Mouse (Mus musculus): ENCODE results near the gene Pttg1ip. TPM values are rescaled to one million over a fixed set of nuclear protein-coding genes. Genes with fewer than 3 reads are reported as not detected.

Pttg1ip gene
- total RNA-seq, 2 experiments from 2014 or later: 76.9 to 77.5 TPM

DNA sequence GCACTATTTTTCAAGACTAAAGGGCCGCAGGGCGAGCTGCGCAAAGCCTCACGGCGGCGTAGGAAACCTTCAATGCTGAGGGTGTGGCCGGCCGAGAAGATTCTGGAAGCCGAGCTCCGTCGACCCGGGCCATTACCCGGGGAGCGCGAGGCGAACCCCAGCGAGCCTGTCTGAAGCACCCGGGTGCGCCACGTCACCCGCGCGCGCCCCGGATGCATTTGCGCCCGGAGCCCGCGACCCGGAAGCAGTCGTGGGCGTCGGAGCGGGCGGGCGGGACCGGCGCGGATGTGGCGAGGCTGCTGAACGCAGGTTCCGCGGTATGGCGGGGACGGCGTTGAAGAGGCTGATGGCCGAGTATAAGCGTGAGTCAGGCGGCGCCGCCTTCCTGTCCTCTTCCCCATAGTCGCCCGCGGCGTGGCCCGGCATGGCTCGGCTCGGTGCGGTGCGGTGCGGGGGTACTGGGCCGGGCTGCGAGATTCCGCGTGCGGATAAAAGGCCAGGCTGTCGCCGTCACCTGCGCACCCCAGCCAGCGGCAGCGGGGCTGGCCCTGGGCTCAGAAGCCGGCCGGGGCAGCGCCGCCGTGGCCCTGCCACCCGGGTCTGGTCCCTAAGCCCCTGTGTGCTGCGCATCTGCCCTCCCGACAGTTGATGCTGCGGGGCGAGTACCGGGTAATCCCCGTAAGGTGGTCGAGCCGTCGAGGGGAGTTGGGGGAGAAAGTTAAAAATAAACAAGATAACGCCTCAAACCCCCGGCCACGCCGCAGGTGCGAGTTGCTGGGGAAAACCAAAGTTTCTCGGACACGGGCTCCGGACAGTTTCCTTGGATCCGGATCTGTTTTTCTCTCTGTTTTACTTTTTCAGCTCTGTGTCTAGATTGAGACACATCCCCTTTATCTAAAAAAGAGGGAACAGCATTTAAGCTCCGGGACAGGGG lies 40.8 kb downstream of the Pttg1ip start, which contains the start of gene Ube2g2:
Gene Ube2g2 (plus strand): TSS at position 221 of the 934 bp plus-strand sequence.
- DNase-seq (ENCODE audit: low spot score in 2 of 2): peak; percentile 88 to 93
- Histone ChIP-seq H3K27ac (peak within 1 kb of the TSS; percentile 96), H3K4me3 (peak within 1 kb of the TSS; percentile 82)
- no peak for TF ChIP-seq CTCF (conservative IDR thresholded peaks at IDR 0.05)

DNA sequence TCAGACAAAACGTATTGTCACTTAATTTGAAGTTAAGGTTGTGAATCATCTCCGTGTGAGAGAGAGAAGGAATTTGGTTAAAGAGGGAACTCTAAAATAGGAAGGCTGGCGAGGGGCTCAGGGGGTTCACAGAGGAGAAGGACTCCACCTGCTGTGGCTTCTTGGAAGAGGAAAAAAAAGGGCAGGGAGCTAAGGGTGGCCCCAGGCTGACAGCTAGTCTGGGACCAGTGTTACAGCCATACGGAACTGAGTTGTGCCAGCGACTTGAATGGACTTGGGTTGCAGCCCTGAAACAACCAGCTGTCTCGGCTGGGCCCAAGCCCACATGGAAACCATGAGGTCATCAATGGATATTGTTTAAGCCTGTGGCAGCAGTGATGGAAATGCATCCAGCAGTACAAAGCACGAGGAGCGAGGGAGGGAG lies 41.6 kb downstream of the Pttg1ip start:
- Histone ChIP-seq H3K27ac (peak overlapping the region; percentile 96), H3K4me3 (peak overlapping the region; percentile 82)
- peak; percentile 17; the same call in 1 of the 2 replicates for TF ChIP-seq CTCF (conservative IDR thresholded peaks at IDR 0.05)
- DNase-seq (ENCODE audit: low spot score in 2 of 2): peak in 1 of 2 experiments; percentile 53

DNA sequence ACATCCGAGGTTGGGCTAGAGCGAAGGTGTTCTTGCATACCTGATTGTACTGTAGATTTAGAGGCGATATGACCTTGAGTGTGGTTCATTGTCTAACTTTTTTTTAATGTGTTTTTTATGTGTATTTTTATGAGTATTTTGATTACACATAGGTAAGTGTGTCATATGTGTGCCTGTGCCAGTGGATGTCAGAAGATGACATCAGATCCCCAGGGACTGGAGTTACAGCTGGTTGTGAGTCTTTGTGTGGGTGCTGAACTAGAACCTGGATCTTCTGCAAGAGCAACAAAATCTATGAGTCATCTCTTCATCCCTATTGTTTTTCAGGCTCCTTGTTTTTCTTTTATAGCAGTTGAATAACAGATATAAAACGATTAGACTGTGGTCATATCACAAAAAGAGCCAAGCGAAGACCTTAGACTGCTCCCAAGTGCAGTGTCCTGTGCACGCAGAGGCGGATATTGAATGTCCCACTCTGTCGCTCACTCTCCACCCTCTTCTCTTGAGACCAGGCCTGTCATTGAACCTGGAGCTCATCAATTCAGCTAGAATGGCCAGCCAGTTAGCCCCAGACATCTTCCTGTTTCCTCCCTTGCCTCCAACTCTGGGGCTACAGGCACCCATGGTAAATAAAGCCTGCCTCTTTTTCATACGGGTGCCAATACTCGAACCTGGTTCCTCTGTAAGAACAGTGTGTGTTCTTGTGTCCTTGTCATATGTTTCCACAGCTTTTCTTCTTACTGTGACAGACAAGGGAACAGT lies 42.3 kb downstream of the Pttg1ip start:
- no peak for TF ChIP-seq CTCF (conservative IDR thresholded peaks at IDR 0.05)
- H3K4me3 ChIP-seq: peak overlapping the region; percentile 82
- DNase-seq (ENCODE audit: low spot score in 2 of 2): no peak
- peak overlapping the region; percentile 96 for H3K27ac ChIP-seq

DNA sequence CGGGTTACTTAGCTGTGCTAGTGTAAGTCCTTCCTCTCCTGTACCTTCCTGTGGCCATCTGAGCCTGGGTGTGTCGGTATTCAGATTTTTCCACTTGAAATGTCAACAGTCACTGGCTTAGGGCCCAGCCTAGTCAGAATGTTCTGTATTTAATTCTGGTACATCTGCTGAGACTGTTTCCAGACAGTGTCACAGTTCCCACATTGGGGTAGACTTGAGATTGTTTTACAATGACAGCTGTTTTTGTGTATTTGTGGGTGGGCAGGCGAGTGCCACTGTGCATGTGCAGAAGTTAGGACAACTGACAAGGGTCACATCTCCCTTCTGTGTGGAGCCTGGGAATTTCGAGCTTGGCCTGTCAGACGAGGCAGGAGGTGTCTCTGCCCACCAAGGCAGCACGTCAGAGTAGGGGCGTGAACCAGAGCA lies 43.1 kb downstream of the Pttg1ip start:
- TF ChIP-seq CTCF (conservative IDR thresholded peaks at IDR 0.05): no peak
- peak overlapping the region; percentile 43; the same call in 1 of the 2 replicates for H3K4me3 ChIP-seq
- H3K27ac ChIP-seq: peak overlapping the region; percentile 96
- peak; percentile 60 to 68 for DNase-seq (ENCODE audit: low spot score in 2 of 2)

DNA sequence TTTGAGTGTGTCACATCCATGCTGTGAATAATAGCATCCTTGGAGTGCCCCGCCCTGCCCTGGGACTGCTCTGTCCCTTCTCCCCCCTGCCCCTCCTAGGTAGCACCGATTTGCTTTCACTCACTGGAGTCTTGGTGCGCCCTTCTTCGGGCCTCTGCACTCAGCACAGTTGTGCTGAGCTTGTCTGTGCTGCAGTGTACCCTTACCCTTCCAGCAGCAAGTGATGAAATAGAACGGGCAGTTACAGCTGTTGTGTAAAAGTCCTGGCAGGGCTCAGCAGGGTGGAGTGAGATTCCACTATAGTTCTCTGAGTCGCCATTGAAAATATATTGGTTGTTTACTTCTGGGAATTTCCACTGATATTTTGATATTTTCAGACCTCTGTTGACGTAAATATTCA lies 44.5 kb downstream of the Pttg1ip start:
- Histone ChIP-seq H3K27ac (peak overlapping the region; percentile 96), H3K4me3 (no peak overlapping the region; the same call in 1 of the 2 replicates)
- no peak for TF ChIP-seq CTCF (conservative IDR thresholded peaks at IDR 0.05)
- DNase-seq (ENCODE audit: low spot score in 2 of 2): no peak

DNA sequence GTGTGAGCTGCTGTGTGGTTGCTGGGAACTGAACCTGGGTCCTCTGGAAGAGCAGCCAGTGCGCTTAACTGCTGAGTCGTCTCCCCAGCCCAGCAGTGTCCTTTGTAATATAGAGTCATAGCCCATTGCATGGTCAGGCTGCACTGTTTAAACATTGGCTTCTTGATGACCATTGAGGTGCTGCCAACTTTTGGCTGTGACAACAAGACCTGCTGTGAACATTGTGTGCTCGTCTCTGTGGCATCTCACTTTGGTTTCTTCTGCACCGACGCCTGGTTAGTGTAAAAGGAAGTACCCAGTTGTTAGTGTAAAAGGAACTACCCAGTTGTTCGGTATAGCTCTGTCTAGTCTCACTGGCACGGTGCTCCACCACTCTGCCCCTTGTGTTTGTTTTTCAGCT lies 45.1 kb downstream of the Pttg1ip start:
- TF ChIP-seq CTCF (conservative IDR thresholded peaks at IDR 0.05): no peak
- Histone ChIP-seq H3K27ac (peak overlapping the region; percentile 96), H3K4me3 (no peak overlapping the region)
- no peak for DNase-seq (ENCODE audit: low spot score in 2 of 2)

DNA sequence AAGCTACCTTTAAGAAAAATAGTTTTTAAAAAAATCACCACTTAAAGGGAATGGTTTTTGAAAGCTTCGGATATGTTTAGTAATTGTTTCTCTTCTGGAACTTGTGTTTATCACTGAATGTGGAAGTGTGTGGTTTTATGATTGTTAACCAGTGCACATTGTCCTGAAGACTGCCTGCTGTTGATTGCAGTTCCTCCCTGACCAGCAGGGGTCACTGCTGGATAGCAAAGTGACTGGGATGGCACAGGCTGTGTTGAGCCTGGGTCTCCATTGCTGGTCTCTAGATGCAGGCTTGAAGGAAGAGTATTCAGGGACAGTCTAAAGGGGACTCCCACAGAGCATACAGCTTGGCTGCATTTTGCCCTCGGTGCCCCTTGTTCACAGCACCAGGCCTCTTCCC lies 46.0 kb downstream of the Pttg1ip start:
- no peak overlapping the region for H3K4me3 ChIP-seq
- peak; percentile 98 for TF ChIP-seq CTCF (conservative IDR thresholded peaks at IDR 0.05)

DNA sequence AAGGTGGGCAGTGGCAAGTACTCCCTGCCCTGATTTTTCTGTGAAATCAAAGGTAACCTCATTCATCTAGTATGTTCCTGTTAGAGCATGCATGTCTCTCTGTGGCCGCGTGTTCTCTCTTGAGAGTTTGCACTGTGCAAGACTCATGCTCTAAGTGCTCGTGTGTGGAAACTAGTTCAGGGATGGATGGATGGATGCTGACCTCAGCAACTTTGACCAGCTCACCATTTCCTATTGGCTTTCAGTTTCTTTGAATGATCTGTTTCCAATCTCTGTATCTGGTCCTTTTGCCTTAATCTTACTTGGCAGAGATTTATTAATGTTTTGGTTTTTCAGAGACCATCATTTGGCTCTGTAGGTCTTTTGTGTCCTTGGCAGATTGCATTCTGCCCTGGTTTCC lies 47.6 kb downstream of the Pttg1ip start:
- no peak overlapping the region for H3K27ac ChIP-seq
- no peak for DNase-seq (ENCODE audit: low spot score in 2 of 2)
- no peak for TF ChIP-seq CTCF (conservative IDR thresholded peaks at IDR 0.05)
- no peak overlapping the region for H3K4me3 ChIP-seq

More for the DNA sequence above, 46.0 kb downstream of the Pttg1ip start:
- peak; percentile 84 to 89 for DNase-seq (ENCODE audit: low spot score in 2 of 2)
- no peak overlapping the region for H3K27ac ChIP-seq

DNA sequence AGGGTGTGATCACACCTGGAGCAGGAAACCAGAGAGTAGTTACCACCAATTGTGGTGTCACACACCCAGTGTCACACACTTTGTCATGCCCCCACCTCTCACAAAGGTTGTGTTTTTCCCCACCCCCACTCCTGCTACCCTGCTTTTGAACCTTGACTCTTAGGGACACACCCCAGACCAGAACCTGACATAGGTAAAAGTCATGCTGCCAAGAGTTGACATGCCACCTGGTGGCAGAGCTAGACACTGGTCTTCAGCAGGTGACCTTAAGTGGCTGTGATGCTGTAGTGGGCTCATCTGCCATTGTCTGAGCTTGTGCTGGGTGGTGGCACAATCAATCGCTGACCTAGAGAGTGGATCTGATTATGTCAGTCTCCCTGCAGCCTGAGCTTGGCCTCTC lies 48.5 kb downstream of the Pttg1ip start:
- Histone ChIP-seq H3K4me3 (no peak overlapping the region), H3K27ac (no peak overlapping the region)
- peak; percentile 45 for TF ChIP-seq CTCF (conservative IDR thresholded peaks at IDR 0.05)
- no peak for DNase-seq (ENCODE audit: low spot score in 2 of 2)

DNA sequence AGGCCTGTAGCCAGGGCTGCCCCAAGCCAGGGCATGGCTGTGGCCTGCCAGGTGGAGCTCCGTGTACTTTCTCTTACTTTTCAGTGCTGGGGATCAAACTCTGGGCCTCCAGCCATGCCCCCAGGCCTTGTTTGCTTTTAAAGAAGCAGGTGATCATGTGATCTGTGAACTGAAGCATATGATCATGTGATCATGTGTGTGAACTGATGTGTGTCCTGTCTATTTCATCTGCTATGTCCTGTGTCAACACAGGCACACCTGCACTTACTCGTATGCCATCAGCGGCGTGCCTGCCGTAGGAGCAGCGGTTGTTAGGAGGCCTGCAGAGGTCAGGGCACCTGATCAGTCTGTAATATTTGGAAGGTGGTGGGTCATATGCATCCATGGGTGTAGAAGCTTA lies 52.5 kb downstream of the Pttg1ip start:
- H3K27ac ChIP-seq: peak overlapping the region; percentile 58
- TF ChIP-seq CTCF (conservative IDR thresholded peaks at IDR 0.05): no peak
- DNase-seq (ENCODE audit: low spot score in 2 of 2): no peak
- no peak overlapping the region for H3K4me3 ChIP-seq

DNA sequence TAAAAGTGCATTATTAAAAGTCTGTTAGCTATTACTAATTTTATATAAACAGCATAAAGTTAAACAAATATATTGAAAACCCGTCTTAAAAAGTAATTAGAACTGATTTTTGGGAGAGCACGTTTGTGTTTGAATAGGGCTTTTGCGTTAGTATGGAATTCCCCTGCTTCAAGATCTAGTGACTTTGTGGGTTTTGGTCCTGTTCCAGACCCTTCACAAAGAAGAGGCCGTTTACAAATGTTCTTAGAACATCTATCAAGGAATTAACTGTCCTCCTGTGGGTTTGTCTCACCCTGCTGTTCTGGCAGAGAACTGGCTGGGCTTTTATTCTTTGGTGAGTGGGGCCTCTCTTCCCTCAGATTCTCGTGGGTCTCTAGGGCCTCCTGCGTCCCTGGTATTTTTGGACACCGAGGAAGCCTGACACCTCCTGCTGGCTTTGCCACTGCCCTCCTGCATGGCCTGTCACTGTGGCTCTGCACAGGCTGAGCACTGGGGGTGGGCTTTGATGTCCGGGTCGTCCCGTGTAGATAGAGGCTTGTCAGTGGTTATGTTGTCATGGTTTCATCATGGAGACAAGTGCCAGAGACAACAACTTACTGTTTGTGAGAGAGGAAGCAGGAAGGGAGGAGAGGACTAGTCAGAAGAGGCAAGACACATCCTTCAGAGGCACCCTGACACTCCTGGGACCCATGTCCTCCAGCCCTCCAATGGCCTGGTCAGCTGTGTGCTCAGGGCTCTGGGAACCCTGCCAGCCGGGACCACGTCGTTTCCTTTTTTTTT lies 53.1 kb downstream of the Pttg1ip start:
- no peak for DNase-seq (ENCODE audit: low spot score in 2 of 2)
- H3K27ac ChIP-seq: peak overlapping the region; percentile 58
- TF ChIP-seq CTCF (conservative IDR thresholded peaks at IDR 0.05): no peak; the same call in 1 of the 2 replicates
- no peak overlapping the region for H3K4me3 ChIP-seq

DNA sequence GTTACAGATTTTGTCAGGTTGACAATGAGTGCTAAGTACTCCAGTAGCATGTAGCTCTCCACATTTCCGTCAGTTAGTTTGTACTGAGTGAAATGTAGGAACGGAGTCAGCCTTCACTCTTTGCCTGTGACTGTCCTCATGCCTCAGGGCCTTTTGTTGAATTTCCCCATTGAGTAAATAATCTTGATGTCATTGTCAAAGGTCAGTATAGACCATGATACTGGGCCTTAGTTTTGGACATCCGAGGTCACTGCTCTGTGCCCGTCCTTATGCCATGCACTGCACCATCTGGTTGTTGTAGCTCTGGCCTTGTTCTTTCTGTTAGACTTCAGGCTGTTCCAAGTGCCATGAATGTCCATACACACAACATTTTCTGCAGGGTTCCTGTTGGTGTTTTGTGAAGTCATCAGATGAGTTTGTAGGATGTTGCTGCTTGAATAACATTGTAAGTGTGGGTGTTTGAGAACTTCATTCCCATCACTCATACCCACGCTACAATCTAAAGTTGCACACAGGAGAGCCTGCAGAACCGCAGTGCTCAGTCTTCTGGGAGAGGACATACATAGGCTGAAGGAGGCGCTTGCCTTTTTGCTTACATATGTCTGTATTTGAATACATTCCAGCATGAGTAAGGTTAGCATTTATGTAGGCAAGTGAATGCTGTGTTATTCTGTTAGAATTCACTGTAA lies 54.9 kb downstream of the Pttg1ip start:
- TF ChIP-seq CTCF (conservative IDR thresholded peaks at IDR 0.05): no peak
- Histone ChIP-seq H3K4me3 (no peak overlapping the region), H3K27ac (peak overlapping the region; percentile 58; the same call in 1 of the 2 replicates)
- no peak for DNase-seq (ENCODE audit: low spot score in 2 of 2)

All from layer of hippocampus, adult 2 months (tissue).